Mouse (Mus musculus): ENCODE measurements around the gene Gm17334. TPM values are rescaled to one million over a fixed set of nuclear protein-coding genes. Genes with fewer than 3 reads are reported as not detected.

Gm17334 gene
- polyA plus RNA-seq, 2 experiments = 0.11 to 0.28 TPM

GRCm38 (mm10) chr11:53771001-53771744 lies 1.8 kb downstream of the Gm17334 start:
- H3K4me2 ChIP-seq (replicated peaks; ENCODE audit: low read depth, low read length, severe bottlenecking) = peak overlapping the region; percentile 82
- ATAC-seq (ENCODE audit: low FRiP score, low read depth) = no peak
- H3K27me3 ChIP-seq (ENCODE audit: control insufficient read depth, insufficient read depth, low read length) = no peaks in the 10 kb centered on the region
- no peaks in the 10 kb centered on the region for H3K9me3 ChIP-seq (ENCODE audit: control insufficient read depth, low read length)
- H3K4me1 ChIP-seq (ENCODE audit: control insufficient read depth, insufficient read depth, low read length) = peaks cover 7% of the 10 kb centered on the region; the same call in 1 of the 2 replicates
- H3K9ac ChIP-seq (ENCODE audit: low read depth, low read length, severe bottlenecking) = no peak overlapping the region
- H3K27ac ChIP-seq (replicated peaks; ENCODE audit: low read depth, low read length) = no peak overlapping the region
- no peak for TF ChIP-seq POLR2A (IDR thresholded peaks at IDR 0.05; ENCODE audit: borderline replicate concordance, extremely low read depth, insufficient read depth, insufficient read length)
- WGBS = 74% methylated on average over 11 of the region's 11 CpGs
- peak overlapping the region; percentile 77 for H3K4me3 ChIP-seq (replicated peaks; ENCODE audit: low read length)
- peaks cover 27% of the 10 kb centered on the region for H3K36me3 ChIP-seq (ENCODE audit: control insufficient read depth, insufficient read depth, low read length)
- DNase-seq (ENCODE audit: low spot score) = no peak

GRCm38 (mm10) chr11:53770125-53770791 lies 2.7 kb downstream of the Gm17334 start:
- Histone ChIP-seq H3K4me1 (ENCODE audit: control insufficient read depth, insufficient read depth, low read length) (peaks cover 7% of the 10 kb centered on the region; the same call in 1 of the 2 replicates), H3K27ac (replicated peaks; ENCODE audit: low read depth, low read length) (peak overlapping the region; percentile 9), H3K4me2 (replicated peaks; ENCODE audit: low read depth, low read length, severe bottlenecking) (peak overlapping the region; percentile 82), H3K9me3 (ENCODE audit: control insufficient read depth, low read length) (no peaks in the 10 kb centered on the region), H3K4me3 (replicated peaks; ENCODE audit: low read length) (peak overlapping the region; percentile 77), H3K36me3 (ENCODE audit: control insufficient read depth, insufficient read depth, low read length) (peaks cover 18% of the 10 kb centered on the region), H3K27me3 (ENCODE audit: control insufficient read depth, insufficient read depth, low read length) (no peaks in the 10 kb centered on the region), H3K9ac (ENCODE audit: low read depth, low read length, severe bottlenecking) (peak overlapping the region; percentile 68)
- DNase-seq (ENCODE audit: low spot score) (peak; percentile 40), ATAC-seq (ENCODE audit: low FRiP score, low read depth) (peak; percentile 74)
- no peak for TF ChIP-seq POLR2A (IDR thresholded peaks at IDR 0.05; ENCODE audit: borderline replicate concordance, extremely low read depth, insufficient read depth, insufficient read length)
- under 1% methylated on average over 38 of the region's 75 CpGs for WGBS

GRCm38 (mm10) chr11:53769760-53770124 lies 3.2 kb downstream of the Gm17334 start, which contains the start of gene Irf1:
Gene Irf1 (plus strand): TSS chr11:53770014.
- Histone ChIP-seq H3K27ac (replicated peaks; ENCODE audit: low read depth, low read length) (peak within 1 kb of the TSS; percentile 9), H3K4me1 (ENCODE audit: control insufficient read depth, insufficient read depth, low read length) (peaks cover 9% of the 10 kb centered on the region; the same call in 1 of the 2 replicates), H3K36me3 (ENCODE audit: control insufficient read depth, insufficient read depth, low read length) (peaks cover 13% of the 10 kb centered on the region; the same call in 1 of the 2 replicates), H3K27me3 (ENCODE audit: control insufficient read depth, insufficient read depth, low read length) (no peaks in the 10 kb centered on the region), H3K4me2 (replicated peaks; ENCODE audit: low read depth, low read length, severe bottlenecking) (peak within 1 kb of the TSS; percentile 82), H3K9me3 (ENCODE audit: control insufficient read depth, low read length) (no peaks in the 10 kb centered on the region), H3K9ac (ENCODE audit: low read depth, low read length, severe bottlenecking) (peak within 1 kb of the TSS; percentile 68), H3K4me3 (replicated peaks; ENCODE audit: low read length) (peak within 1 kb of the TSS; percentile 77)
- TF ChIP-seq POLR2A (IDR thresholded peaks at IDR 0.05; ENCODE audit: borderline replicate concordance, extremely low read depth, insufficient read depth, insufficient read length) = peak; percentile 64; the same call in 1 of the 2 replicates
- DNase-seq (ENCODE audit: low spot score) (peak; percentile 89), ATAC-seq (ENCODE audit: low FRiP score, low read depth) (peak; percentile 93)
- under 1% methylated on average over 36 of the region's 40 CpGs for WGBS

- 0 out of 2 replicates have a peak, but pooled peaks cover 8% of the 10 kb centered on the region for H3K36me3 ChIP-seq (ENCODE audit: control insufficient read depth, insufficient read depth, low read length)
- peak overlapping the region; percentile 77 for H3K4me3 ChIP-seq (replicated peaks; ENCODE audit: low read length)
- no peak for TF ChIP-seq POLR2A (IDR thresholded peaks at IDR 0.05; ENCODE audit: borderline replicate concordance, extremely low read depth, insufficient read depth, insufficient read length)
- H3K9me3 ChIP-seq (ENCODE audit: control insufficient read depth, low read length) = no peaks in the 10 kb centered on the region
- no peaks in the 10 kb centered on the region for H3K27me3 ChIP-seq (ENCODE audit: control insufficient read depth, insufficient read depth, low read length)
- no peak overlapping the region for H3K9ac ChIP-seq (ENCODE audit: low read depth, low read length, severe bottlenecking)
- H3K4me1 ChIP-seq (ENCODE audit: control insufficient read depth, insufficient read depth, low read length) = peaks cover 10% of the 10 kb centered on the region; the same call in 1 of the 2 replicates
- WGBS = 55% methylated on average over 12 of the region's 12 CpGs
- DNase-seq (ENCODE audit: low spot score) (no peak), ATAC-seq (ENCODE audit: low FRiP score, low read depth) (no peak)
- H3K27ac ChIP-seq (replicated peaks; ENCODE audit: low read depth, low read length) = no peak overlapping the region
- H3K4me2 ChIP-seq (replicated peaks; ENCODE audit: low read depth, low read length, severe bottlenecking) = peak overlapping the region; percentile 82
Observed at GRCm38 (mm10) chr11:53769185-53769576, 3.8 kb downstream of the Gm17334 start.

- Histone ChIP-seq H3K4me1 (ENCODE audit: control insufficient read depth, insufficient read depth, low read length) (peaks cover 12% of the 10 kb centered on the region), H3K9ac (ENCODE audit: low read depth, low read length, severe bottlenecking) (no peak overlapping the region), H3K4me3 (replicated peaks; ENCODE audit: low read length) (no peak overlapping the region), H3K27me3 (ENCODE audit: control insufficient read depth, insufficient read depth, low read length) (no peaks in the 10 kb centered on the region), H3K27ac (replicated peaks; ENCODE audit: low read depth, low read length) (no peak overlapping the region), H3K9me3 (ENCODE audit: control insufficient read depth, low read length) (no peaks in the 10 kb centered on the region), H3K4me2 (replicated peaks; ENCODE audit: low read depth, low read length, severe bottlenecking) (no peak overlapping the region), H3K36me3 (ENCODE audit: control insufficient read depth, insufficient read depth, low read length) (0 out of 2 replicates have a peak, but pooled peaks cover 2% of the 10 kb centered on the region)
- no peak for TF ChIP-seq POLR2A (IDR thresholded peaks at IDR 0.05; ENCODE audit: borderline replicate concordance, extremely low read depth, insufficient read depth, insufficient read length)
- 68% methylated on average over 13 of the region's 13 CpGs for WGBS
- no peak for DNase-seq (ENCODE audit: low spot score)
- ATAC-seq (ENCODE audit: low FRiP score, low read depth) = no peak
Observed at GRCm38 (mm10) chr11:53768422-53769184, 4.4 kb downstream of the Gm17334 start.

All from limb, embryonic 14.5 days (tissue).